Mouse (Mus musculus): ENCODE measurements at regions not wholly inside any gene's neighbourhood (a gene's known extent, or its start where the extent isn't known, plus 50 kb on each side); places are given as distances from the start of the nearest gene placed in this dataset.

GRCm38 (mm10) chr14:102615588-102616309 lies 366.7 kb downstream of the Kctd12 start:
- no peak overlapping the region for H3K4me3 ChIP-seq (ENCODE audit: extremely low read depth, insufficient read depth, insufficient read length)
- no peak for TF ChIP-seq CTCF (IDR thresholded peaks at IDR 0.05; ENCODE audit: extremely low read depth, insufficient read depth, insufficient read length, insufficient replicate concordance)
- TF ChIP-seq POLR2A (IDR thresholded peaks at IDR 0.05; ENCODE audit: low read depth, low read length) = no peak
- H3K27ac ChIP-seq (ENCODE audit: insufficient read depth, low read length) = no peak overlapping the region
- 69% methylated on average over 7 of the region's 7 CpGs for WGBS
- no peaks in the 10 kb centered on the region for H3K36me3 ChIP-seq (ENCODE audit: control insufficient read depth, insufficient read depth, low read length)
- no peak for DNase-seq (ENCODE audit: low read depth in 1 of 2, low spot score in 2 of 2)
- H3K4me1 ChIP-seq (ENCODE audit: control insufficient read depth, insufficient read depth, insufficient read length) = no peaks in the 10 kb centered on the region
- no peaks in the 10 kb centered on the region for H3K27me3 ChIP-seq (ENCODE audit: control insufficient read depth, insufficient read depth, low read length)

DNA sequence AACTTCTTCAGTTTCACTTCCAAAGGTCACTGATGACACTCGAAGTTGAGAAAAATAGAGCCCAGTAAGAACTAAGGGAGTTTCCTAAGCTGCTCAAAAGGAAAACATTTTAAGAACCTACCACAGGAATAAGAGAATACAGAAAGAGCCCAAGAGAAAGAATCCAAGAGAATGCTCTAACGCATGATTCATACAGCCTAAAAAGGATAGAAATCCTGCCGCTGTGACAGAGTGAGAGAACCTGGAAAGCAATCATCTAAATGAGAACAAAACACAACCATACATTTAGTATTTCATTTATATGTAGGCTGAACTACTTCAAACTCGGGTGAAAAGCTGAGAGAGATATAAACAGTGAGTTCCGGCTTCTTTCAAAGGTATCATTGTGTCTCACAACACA lies 376.4 kb downstream of the Kctd12 start:
- no peaks in the 10 kb centered on the region for H3K4me1 ChIP-seq (ENCODE audit: control insufficient read depth, insufficient read depth, insufficient read length)
- no peak for DNase-seq (ENCODE audit: low read depth in 1 of 2, low spot score in 2 of 2)

GRCm38 (mm10) chr14:102594850-102595249 lies 387.6 kb downstream of the Kctd12 start:
- Histone ChIP-seq H3K4me3 (ENCODE audit: extremely low read depth, insufficient read depth, insufficient read length) (no peak overlapping the region), H3K27me3 (ENCODE audit: control insufficient read depth, insufficient read depth, low read length) (no peaks in the 10 kb centered on the region), H3K36me3 (ENCODE audit: control insufficient read depth, insufficient read depth, low read length) (no peaks in the 10 kb centered on the region), H3K27ac (ENCODE audit: insufficient read depth, low read length) (no peak overlapping the region), H3K4me1 (ENCODE audit: control insufficient read depth, insufficient read depth, insufficient read length) (no peaks in the 10 kb centered on the region)
- WGBS = 83% methylated on average over 3 of the region's 3 CpGs
- TF ChIP-seq CTCF (IDR thresholded peaks at IDR 0.05; ENCODE audit: extremely low read depth, insufficient read depth, insufficient read length, insufficient replicate concordance) (no peak), POLR2A (IDR thresholded peaks at IDR 0.05; ENCODE audit: low read depth, low read length) (no peak)
- no peak for DNase-seq (ENCODE audit: low read depth in 1 of 2, low spot score in 2 of 2)

More for the DNA sequence above, 376.4 kb downstream of the Kctd12 start:
- no peaks in the 10 kb centered on the region for H3K36me3 ChIP-seq (ENCODE audit: control insufficient read depth, insufficient read depth, low read length)
- TF ChIP-seq CTCF (IDR thresholded peaks at IDR 0.05; ENCODE audit: extremely low read depth, insufficient read depth, insufficient read length, insufficient replicate concordance) = no peak
- no peak for TF ChIP-seq POLR2A (IDR thresholded peaks at IDR 0.05; ENCODE audit: low read depth, low read length)
- no peaks in the 10 kb centered on the region for H3K27me3 ChIP-seq (ENCODE audit: control insufficient read depth, insufficient read depth, low read length)
- WGBS = 83% methylated on average over 5 of the region's 5 CpGs
- H3K27ac ChIP-seq (ENCODE audit: insufficient read depth, low read length) = no peak overlapping the region; the same call in 1 of the 2 replicates
- no peak overlapping the region for H3K4me3 ChIP-seq (ENCODE audit: extremely low read depth, insufficient read depth, insufficient read length)

GRCm38 (mm10) chr14:102553781-102554180 lies 428.7 kb downstream of the Kctd12 start:
- TF ChIP-seq CTCF (IDR thresholded peaks at IDR 0.05; ENCODE audit: extremely low read depth, insufficient read depth, insufficient read length, insufficient replicate concordance) = no peak
- TF ChIP-seq POLR2A (IDR thresholded peaks at IDR 0.05; ENCODE audit: low read depth, low read length) = no peak
- 51% methylated on average over 2 of the region's 2 CpGs for WGBS
- Histone ChIP-seq H3K27ac (ENCODE audit: insufficient read depth, low read length) (no peak overlapping the region), H3K4me3 (ENCODE audit: extremely low read depth, insufficient read depth, insufficient read length) (no peak overlapping the region), H3K4me1 (ENCODE audit: control insufficient read depth, insufficient read depth, insufficient read length) (no peaks in the 10 kb centered on the region), H3K36me3 (ENCODE audit: control insufficient read depth, insufficient read depth, low read length) (no peaks in the 10 kb centered on the region), H3K27me3 (ENCODE audit: control insufficient read depth, insufficient read depth, low read length) (no peaks in the 10 kb centered on the region)
- DNase-seq (ENCODE audit: low read depth in 1 of 2, low spot score in 2 of 2) = no peak

DNA sequence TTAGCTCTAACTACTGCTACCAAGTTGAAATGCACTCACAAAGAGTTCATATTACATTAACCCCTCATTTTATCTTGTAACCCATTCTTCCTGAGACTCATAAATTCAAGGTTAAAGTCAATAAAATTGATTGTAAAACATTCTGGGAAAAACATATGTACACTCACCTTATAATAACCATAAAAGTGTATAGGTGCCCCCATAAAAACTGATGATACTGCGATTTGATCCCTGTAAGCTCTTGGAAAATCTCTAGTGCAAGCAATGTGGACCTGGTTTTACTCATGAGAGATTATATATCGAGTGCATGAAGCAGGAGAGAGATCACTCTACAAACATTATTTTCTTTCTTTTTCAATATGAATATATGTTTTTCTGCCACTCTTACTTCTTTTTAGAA lies 429.8 kb downstream of the Kctd12 start:
- Histone ChIP-seq H3K4me1 (ENCODE audit: control insufficient read depth, insufficient read depth, insufficient read length) (no peaks in the 10 kb centered on the region), H3K36me3 (ENCODE audit: control insufficient read depth, insufficient read depth, low read length) (no peaks in the 10 kb centered on the region), H3K27me3 (ENCODE audit: control insufficient read depth, insufficient read depth, low read length) (no peaks in the 10 kb centered on the region), H3K4me3 (ENCODE audit: extremely low read depth, insufficient read depth, insufficient read length) (no peak overlapping the region), H3K27ac (ENCODE audit: insufficient read depth, low read length) (no peak overlapping the region)
- DNase-seq (ENCODE audit: low read depth in 1 of 2, low spot score in 2 of 2) = no peak
- WGBS = 84% methylated on average over 2 of the region's 2 CpGs
- TF ChIP-seq CTCF (IDR thresholded peaks at IDR 0.05; ENCODE audit: extremely low read depth, insufficient read depth, insufficient read length, insufficient replicate concordance) (no peak), POLR2A (IDR thresholded peaks at IDR 0.05; ENCODE audit: low read depth, low read length) (no peak)

DNA sequence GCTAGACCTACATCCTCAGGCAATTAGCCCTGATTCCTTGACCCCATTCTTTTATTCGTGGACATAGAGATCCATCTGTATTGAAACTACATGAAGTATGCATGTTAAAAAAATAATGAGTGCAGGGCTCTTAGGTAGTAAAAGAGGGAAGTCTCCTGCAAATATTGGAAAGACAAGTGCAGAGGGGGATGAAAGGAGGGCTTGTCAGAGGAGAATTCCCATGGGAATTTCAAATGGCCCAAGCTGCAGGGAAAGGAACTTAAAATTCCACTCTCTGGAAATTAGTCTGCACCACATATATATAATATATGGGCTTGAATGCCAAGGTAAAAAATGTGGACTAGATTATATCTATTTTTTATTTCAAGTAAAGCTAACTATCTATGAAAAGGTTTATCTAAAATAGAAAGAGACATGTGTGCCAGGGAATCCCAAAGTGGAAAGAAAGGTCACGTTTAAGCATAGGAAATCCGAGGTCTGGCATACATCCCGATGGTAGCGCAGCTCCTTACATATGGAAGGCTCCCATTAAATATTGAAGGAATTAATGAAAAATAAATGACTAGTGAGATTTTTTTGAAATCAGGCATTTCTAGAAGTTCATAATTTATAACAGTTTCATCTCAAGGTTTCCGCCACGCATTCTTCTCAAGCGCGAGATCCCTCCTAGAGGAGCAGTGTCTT lies 457.4 kb downstream of the Kctd12 start:
- no peaks in the 10 kb centered on the region for H3K36me3 ChIP-seq (ENCODE audit: control insufficient read depth, insufficient read depth, low read length)
- no peaks in the 10 kb centered on the region for H3K4me1 ChIP-seq (ENCODE audit: control insufficient read depth, insufficient read depth, insufficient read length)
- H3K27ac ChIP-seq (ENCODE audit: insufficient read depth, low read length) = no peak overlapping the region
- H3K27me3 ChIP-seq (ENCODE audit: control insufficient read depth, insufficient read depth, low read length) = no peaks in the 10 kb centered on the region
- 92% methylated on average over 9 of the region's 9 CpGs for WGBS
- no peak for DNase-seq (ENCODE audit: low read depth in 1 of 2, low spot score in 2 of 2)
- no peak overlapping the region for H3K4me3 ChIP-seq (ENCODE audit: extremely low read depth, insufficient read depth, insufficient read length)
- TF ChIP-seq POLR2A (IDR thresholded peaks at IDR 0.05; ENCODE audit: low read depth, low read length) = no peak
- TF ChIP-seq CTCF (IDR thresholded peaks at IDR 0.05; ENCODE audit: extremely low read depth, insufficient read depth, insufficient read length, insufficient replicate concordance) = no peak

DNA sequence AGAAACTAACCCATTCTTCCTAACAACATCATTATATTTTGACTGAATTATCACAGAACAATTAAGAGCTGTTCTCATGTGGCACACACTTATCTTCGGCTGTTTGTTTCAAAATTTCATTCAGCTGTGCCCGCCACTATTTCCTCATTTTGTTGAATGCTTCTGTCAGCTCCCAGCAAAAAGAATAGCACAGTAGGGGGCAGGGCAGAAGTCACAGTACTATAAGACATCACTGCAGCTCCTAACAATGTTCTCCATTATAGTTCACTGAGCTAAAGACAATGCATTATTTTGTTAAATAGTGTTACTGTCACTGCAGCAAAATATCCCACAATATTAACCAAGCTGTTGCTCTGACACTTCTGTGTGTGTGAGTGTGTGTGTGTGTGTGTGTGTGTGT lies 465.7 kb downstream of the Kctd12 start:
- H3K4me1 ChIP-seq (ENCODE audit: control insufficient read depth, insufficient read depth, insufficient read length) = no peaks in the 10 kb centered on the region
- no peak overlapping the region for H3K4me3 ChIP-seq (ENCODE audit: extremely low read depth, insufficient read depth, insufficient read length)
- H3K27me3 ChIP-seq (ENCODE audit: control insufficient read depth, insufficient read depth, low read length) = no peaks in the 10 kb centered on the region
- TF ChIP-seq POLR2A (IDR thresholded peaks at IDR 0.05; ENCODE audit: low read depth, low read length) = no peak
- no peak for TF ChIP-seq CTCF (IDR thresholded peaks at IDR 0.05; ENCODE audit: extremely low read depth, insufficient read depth, insufficient read length, insufficient replicate concordance)
- H3K36me3 ChIP-seq (ENCODE audit: control insufficient read depth, insufficient read depth, low read length) = no peaks in the 10 kb centered on the region
- DNase-seq (ENCODE audit: low read depth in 1 of 2, low spot score in 2 of 2) = no peak
- 3% methylated on average over 2 of the region's 2 CpGs for WGBS
- no peak overlapping the region for H3K27ac ChIP-seq (ENCODE audit: insufficient read depth, low read length)
